Comparison of ENCODE assay signal across 10 mouse cellular contexts in the genomic region with DNA sequence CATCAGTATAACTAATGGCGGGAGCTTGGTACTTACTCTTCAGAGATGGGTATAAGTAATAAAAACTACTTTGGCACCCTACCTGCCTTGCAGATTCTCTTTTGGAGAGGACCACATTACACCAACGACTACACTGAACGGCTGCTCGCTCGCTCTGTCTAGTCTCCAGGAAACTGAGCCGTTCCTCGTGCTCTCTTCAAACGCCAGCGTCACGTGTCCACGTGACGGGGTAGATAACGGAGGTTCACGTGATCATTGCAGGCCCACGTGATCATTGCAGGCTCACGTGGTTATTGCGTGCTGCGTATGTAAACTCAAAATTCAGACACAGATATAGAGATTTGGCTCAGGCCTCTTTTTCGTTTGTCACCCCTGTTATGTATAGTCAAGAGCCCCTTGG. TPM values are rescaled to one million over a fixed set of nuclear protein-coding genes. Genes with fewer than 3 reads are reported as not detected.
DNase-seq lines count a peak whose midpoint lies in the region; ATAC-seq and TF ChIP-seq lines count a peak whose summit lies in the region.
"Had no signal": no experiment of that assay in that cellular context is flagged by ENCODE, and none has a peak within 500 bp of the region (broad histone marks: within the 10 kb centered on the region; RNA-seq: fewer than 3 reads in every experiment).

Gene Nxf2, minus strand, starts transcription at position 209 of the 400 bp plus-strand sequence.

- 0 out of 2 replicates have a peak within 1 kb of the TSS, but pooled peaks have one; percentile 14 for H3K4me3 ChIP-seq in left cerebral cortex, adult 2 months
- H3K4me3 ChIP-seq in embryonic facial prominence, embryonic 14.5 days (ENCODE audit: low read depth, low read length): peak within 1 kb of the TSS; percentile 36
- H3K4me3 ChIP-seq in intestine, embryonic 14.5 days (ENCODE audit: low read depth, low read length): peak within 1 kb of the TSS; percentile 12; the same call in 1 of the 2 replicates
- peak within 1 kb of the TSS; percentile 29 for H3K4me3 ChIP-seq in neural tube, embryonic 12.5 days

- H3K9ac ChIP-seq in embryonic facial prominence, embryonic 14.5 days (ENCODE audit: low read depth, low read length): peak within 1 kb of the TSS; percentile 54
- 0 out of 2 replicates have a peak within 1 kb of the TSS, but pooled peaks have one; percentile 0 for H3K9ac ChIP-seq in intestine, embryonic 14.5 days (ENCODE audit: low read length)
- no peak within 1 kb of the TSS for H3K9ac ChIP-seq in neural tube, embryonic 12.5 days

- H3K9me3 ChIP-seq in embryonic facial prominence, embryonic 14.5 days (ENCODE audit: control insufficient read depth, low read length): no peaks in the 10 kb centered on the region
- H3K9me3 ChIP-seq in intestine, embryonic 14.5 days (ENCODE audit: control insufficient read depth, low read length): no peaks in the 10 kb centered on the region
- H3K9me3 ChIP-seq in neural tube, embryonic 12.5 days: no peaks in the 10 kb centered on the region; the same call in 1 of the 2 replicates

- ATAC-seq in embryonic facial prominence, embryonic 14.5 days (ENCODE audit: low read depth): no peak
- ATAC-seq in intestine, embryonic 14.5 days (replicated peaks; ENCODE audit: low FRiP score, low TSS enrichment, low read depth): no peak
- ATAC-seq in neural tube, embryonic 12.5 days (ENCODE audit: low FRiP score, low read depth): no peak

- H3K4me2 ChIP-seq in embryonic facial prominence, embryonic 14.5 days (ENCODE audit: low read depth, low read length): peak within 1 kb of the TSS; percentile 44
- H3K4me2 ChIP-seq in intestine, embryonic 14.5 days (ENCODE audit: low read length): peak within 1 kb of the TSS; percentile 38
- peak within 1 kb of the TSS; percentile 55 for H3K4me2 ChIP-seq in neural tube, embryonic 12.5 days (replicated peaks)

- H3K27me3 ChIP-seq in embryonic facial prominence, embryonic 14.5 days (replicated peaks; ENCODE audit: control insufficient read depth, insufficient read depth, low read length): peaks cover 5% of the 10 kb centered on the region
- H3K27me3 ChIP-seq in intestine, embryonic 14.5 days (replicated peaks; ENCODE audit: control insufficient read depth, insufficient read depth, low read length): no peaks in the 10 kb centered on the region; the same call in 1 of the 2 replicates
- H3K27me3 ChIP-seq in neural tube, embryonic 12.5 days (replicated peaks): 0 out of 2 replicates have a peak, but pooled peaks cover 2% of the 10 kb centered on the region

- intact Hi-C loops in left cerebral cortex, adult 2 months (cut with DNase I): no loop called here
- intact Hi-C loops in left cerebral cortex, postnatal 4 days (cut with DNase I): no loop called here

- no peak for TF ChIP-seq CTCF in left cerebral cortex, adult 2 months (IDR thresholded peaks at IDR 0.05)

- no peak for DNase-seq in left cerebral cortex, adult 2 months (ENCODE audit: extremely low spot score in 1 of 2, low spot score in 2 of 2)
- DNase-seq in left cerebral cortex, postnatal 4 days: no peak
- DNase-seq in embryonic facial prominence, embryonic 14.5 days (ENCODE audit: low spot score): no peak
- DNase-seq in intestine, embryonic 14.5 days (ENCODE audit: low spot score): no peak
- no peak for DNase-seq in urinary bladder, postnatal 10 days (ENCODE audit: low spot score)
- DNase-seq in ovary, postnatal 14 days (ENCODE audit: low spot score): no peak
- no peak for DNase-seq in adrenal gland, adult 18-20 months (ENCODE audit: low spot score in 2 of 2)
- DNase-seq: adrenal gland, postnatal 36 days; kidney, adult 8-10 months had no signal

- H3K4me1 ChIP-seq in embryonic facial prominence, embryonic 14.5 days (ENCODE audit: control insufficient read depth, insufficient read depth, low read length): no peaks in the 10 kb centered on the region
- no peaks in the 10 kb centered on the region for H3K4me1 ChIP-seq in intestine, embryonic 14.5 days (replicated peaks; ENCODE audit: control insufficient read depth, insufficient read depth, low read length)
- no peaks in the 10 kb centered on the region for H3K4me1 ChIP-seq in neural tube, embryonic 12.5 days

- WGBS in embryonic facial prominence, embryonic 14.5 days: 86% methylated on average over 19 of the region's 19 CpGs
- 89% methylated on average over 19 of the region's 19 CpGs for WGBS in intestine, embryonic 14.5 days
- 90% methylated on average over 19 of the region's 19 CpGs for WGBS in neural tube, embryonic 12.5 days

- no peak within 1 kb of the TSS for H3K27ac ChIP-seq in left cerebral cortex, adult 2 months
- H3K27ac ChIP-seq in embryonic facial prominence, embryonic 14.5 days (replicated peaks; ENCODE audit: low read depth, low read length): no peak within 1 kb of the TSS
- no peak within 1 kb of the TSS for H3K27ac ChIP-seq in intestine, embryonic 14.5 days (ENCODE audit: low read depth)
- H3K27ac ChIP-seq in neural tube, embryonic 12.5 days: no peak within 1 kb of the TSS

- no peaks in the 10 kb centered on the region for H3K36me3 ChIP-seq in embryonic facial prominence, embryonic 14.5 days (ENCODE audit: control insufficient read depth, insufficient read depth, low read length)
- no peaks in the 10 kb centered on the region for H3K36me3 ChIP-seq in intestine, embryonic 14.5 days (ENCODE audit: control insufficient read depth, insufficient read depth, low read length)
- H3K36me3 ChIP-seq in neural tube, embryonic 12.5 days: no peaks in the 10 kb centered on the region

RNA-seq across cellular contexts. Expression of gene Nxf2, which starts in this region (rescaled TPM):
- total RNA-seq in left cerebral cortex, adult 2 months (2021): not detected
- under 1 TPM; 0.14 to 0.20 TPM for total RNA-seq in left cerebral cortex, postnatal 4 days (2021)
- polyA plus RNA-seq in embryonic facial prominence, embryonic 14.5 days (2014; fragmentation: Nextera tagmentation; extraction: Ambion mirVana): 1.1 and 1.2 TPM in 2 replicates
- 0.31 and 0.54 TPM in 2 replicates for polyA plus RNA-seq in intestine, embryonic 14.5 days (2014; fragmentation: Nextera tagmentation; extraction: Ambion mirVana)
- 0.22 and 0.64 TPM in 2 replicates for polyA plus RNA-seq in neural tube, embryonic 12.5 days (2016; fragmentation: Nextera tagmentation; extraction: Ambion mirVana)
- total RNA-seq in adrenal gland, adult 18-20 months (2021): not detected
